Mouse (Mus musculus): Measurements from ENCODE around the gene Metap1. TPM values are rescaled to one million over a fixed set of nuclear protein-coding genes. Genes with fewer than 3 reads are reported as not detected.
A peak's percentile ranks its signal among the peaks of the same experiment; 100 is the strongest.

Metap1 gene
- total and polyA plus RNA-seq, 3 experiments: 57.4 to 96.3 (median 71.0) TPM

DNA sequence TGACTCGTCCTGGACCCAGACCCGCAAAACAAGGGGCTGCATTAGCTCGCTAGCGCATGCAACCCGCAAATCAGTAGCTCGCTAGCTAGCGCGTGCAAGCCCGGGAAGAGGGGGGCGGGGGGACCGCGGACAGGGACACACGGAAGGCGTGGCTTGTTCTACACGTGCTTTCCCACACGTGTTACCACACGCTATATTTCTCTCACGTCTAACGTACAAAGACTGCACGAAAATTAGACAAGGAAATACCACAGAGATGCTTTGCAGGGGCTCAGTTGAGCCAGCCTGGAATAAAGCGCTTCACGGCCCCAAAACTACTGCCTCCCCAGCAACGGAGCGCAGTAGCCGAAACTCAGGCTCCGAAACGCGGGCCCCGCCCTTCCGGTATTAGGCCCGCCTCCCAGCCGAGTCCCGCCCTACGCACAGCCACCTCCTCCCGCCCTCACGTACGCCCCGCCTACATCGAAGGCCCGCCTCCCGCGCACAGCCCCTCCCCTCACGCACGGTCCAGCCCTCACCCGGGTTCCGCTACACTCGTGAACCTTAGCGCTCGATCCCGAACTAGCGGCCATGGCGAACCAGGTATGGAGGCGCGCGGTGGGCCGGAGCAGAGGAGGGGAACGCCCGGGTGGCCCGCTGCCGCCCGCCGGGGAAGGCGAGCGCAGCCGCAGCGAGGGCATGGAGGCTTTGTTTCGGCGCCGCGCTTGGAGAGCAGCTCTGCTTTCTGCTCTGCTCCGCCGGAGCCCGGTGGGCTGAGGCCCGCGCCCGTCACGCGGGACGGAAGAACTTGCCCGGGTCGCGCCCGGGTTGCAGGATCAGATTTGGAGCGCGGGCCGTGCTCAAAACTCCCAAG is 46.5 kb downstream of the Metap1 start, which contains the start of gene Adh5 (continued):
- TF ChIP-seq GABPA (IDR thresholded peaks at IDR 0.05; ENCODE audit: low read depth, low read length) (no peak), CTCF (IDR thresholded peaks at IDR 0.05 in 2 of 3, conservative IDR thresholded peaks at IDR 0.05 in 1 of 3; ENCODE audit: control insufficient read depth in 1 of 3, insufficient read depth in 1 of 3, low read depth in 2 of 3, low read length in 3 of 3, poor library complexity in 1 of 3, severe bottlenecking in 1 of 3) (no peak), ZKSCAN1 (IDR thresholded peaks at IDR 0.05; ENCODE audit: low read depth, low read length) (no peak), TCF12 (IDR thresholded peaks at IDR 0.05; ENCODE audit: low read depth, low read length) (peak; percentile 29)

DNA sequence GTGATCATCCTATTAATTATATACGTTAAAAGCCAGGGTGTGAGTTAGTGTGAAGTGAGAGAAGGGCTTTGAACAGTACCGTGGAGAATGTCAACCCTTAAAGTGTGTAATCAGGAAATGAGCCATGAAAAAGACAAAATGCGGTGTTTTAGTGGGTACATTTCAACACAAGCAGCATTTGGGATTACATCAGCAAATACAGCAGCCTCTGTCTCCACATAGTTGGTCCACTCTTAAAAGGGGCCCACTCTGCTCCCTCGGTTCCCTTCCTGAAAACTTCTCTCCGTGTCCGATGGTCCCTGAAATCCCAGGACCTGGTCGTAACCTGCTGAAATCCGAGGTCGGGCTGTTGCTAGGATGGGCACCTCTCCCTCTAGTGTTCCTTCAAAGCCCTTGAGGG is 47.1 kb downstream of the Metap1 start:
- no peak for TF ChIP-seq CTCF (IDR thresholded peaks at IDR 0.05 in 2 of 3, conservative IDR thresholded peaks at IDR 0.05 in 1 of 3; ENCODE audit: control insufficient read depth in 1 of 3, insufficient read depth in 1 of 3, low read depth in 2 of 3, low read length in 3 of 3, poor library complexity in 1 of 3, severe bottlenecking in 1 of 3)
- no peak for TF ChIP-seq USF1 (IDR thresholded peaks at IDR 0.05; ENCODE audit: low read depth, low read length)
- TF ChIP-seq TCF12 (IDR thresholded peaks at IDR 0.05; ENCODE audit: low read depth, low read length): no peak
- TF ChIP-seq POLR2A (IDR thresholded peaks at IDR 0.05; ENCODE audit: control insufficient read depth in 1 of 2, insufficient read depth in 1 of 2, low read depth in 1 of 2, low read length in 2 of 2, poor library complexity in 1 of 2): 0 out of 4 replicates have a peak, but pooled peaks of 1 of the 2 experiments have one; percentile 20
- TF ChIP-seq E2F4 (IDR thresholded peaks at IDR 0.05; ENCODE audit: borderline replicate concordance, low read depth, low read length): no peak
- TF ChIP-seq GATA1 (IDR thresholded peaks at IDR 0.05; ENCODE audit: low read depth, low read length): no peak
- no peak for TF ChIP-seq RCOR1 (IDR thresholded peaks at IDR 0.05; ENCODE audit: low read depth, low read length)
- peak; percentile 3; the same call in 1 of the 2 replicates for TF ChIP-seq BHLHE40 (IDR thresholded peaks at IDR 0.05; ENCODE audit: borderline replicate concordance, low read depth, low read length)
- TF ChIP-seq USF2 (IDR thresholded peaks at IDR 0.05; ENCODE audit: borderline replicate concordance in 1 of 2, insufficient read depth in 1 of 2, low read depth in 1 of 2, low read length in 2 of 2): no peak
- TF ChIP-seq MYC (IDR thresholded peaks at IDR 0.05; ENCODE audit: low read depth, low read length): no peak
- no peak for TF ChIP-seq TBP (IDR thresholded peaks at IDR 0.05; ENCODE audit: low read depth, low read length)
- no peak for TF ChIP-seq MXI1 (IDR thresholded peaks at IDR 0.05; ENCODE audit: low read depth, low read length)
- no peak for TF ChIP-seq NRF1 (IDR thresholded peaks at IDR 0.05; ENCODE audit: insufficient read depth, low read depth, low read length, poor library complexity, severe bottlenecking)
- TF ChIP-seq SMC3 (IDR thresholded peaks at IDR 0.05; ENCODE audit: low read depth, low read length): 0 out of 2 replicates have a peak, but pooled peaks have one; percentile 1
- TF ChIP-seq ZKSCAN1 (IDR thresholded peaks at IDR 0.05; ENCODE audit: low read depth, low read length): no peak
- TF ChIP-seq NELFE (IDR thresholded peaks at IDR 0.05; ENCODE audit: low read depth, low read length): no peak
- no peak for TF ChIP-seq MAX (IDR thresholded peaks at IDR 0.05; ENCODE audit: low read length)
- Histone ChIP-seq H3K4me3 (ENCODE audit: control insufficient read depth in 1 of 2, insufficient read depth in 1 of 2, low read depth in 2 of 2, low read length in 2 of 2) (peak overlapping the region; percentile 78 to 82), H3K4me1 (ENCODE audit: control insufficient read depth in 1 of 2, insufficient read depth in 2 of 2, low read length in 2 of 2) (peaks cover 4 to 10% of the 10 kb centered on the region in 2 experiments; a peak in 3 of 4 replicates), H3K36me3 (ENCODE audit: control insufficient read depth in 1 of 2, insufficient read depth in 2 of 2, low read length in 2 of 2) (peaks cover 0 to 6% of the 10 kb centered on the region in 2 experiments; a peak in 3 of 4 replicates), H3K79me2 (ENCODE audit: control insufficient read depth, insufficient read depth, low read length, poor library complexity) (peaks cover 11% of the 10 kb centered on the region), H3K9ac (ENCODE audit: control insufficient read depth, low read depth, low read length, poor library complexity, severe bottlenecking) (peak overlapping the region; percentile 84), H3K27ac (ENCODE audit: control insufficient read depth, low read depth, low read length) (peak overlapping the region; percentile 92), H3K9me3 (replicated peaks; ENCODE audit: insufficient read depth, low read length) (no peaks in the 10 kb centered on the region), H3K27me3 (ENCODE audit: control insufficient read depth in 1 of 2, insufficient read depth in 2 of 2, low read length in 2 of 2) (no peaks in the 10 kb centered on the region)
- no peak for DNase-seq (ENCODE audit: low read depth, low spot score)

All from MEL (cell line).